Mouse (Mus musculus) kidney, adult 8-10 months (tissue): ENCODE results near the gene Ilk.
"Not testable (repeated sequence)": the region's sequence is repeated elsewhere in the genome, so short reads cannot be mapped to it uniquely, and the experiment has no call there.

Experiments used
- DNase-seq, 2 experiments: peaks; one replicate each; pipeline ENCODE4 v3.0.0; 2022

The Ilk gene

GRCm38 (mm10) chr7:105736264-105736901 is at the start of gene Ilk:
Gene Ilk, plus strand, starts transcription at chr7:105736592.
- DNase-seq: peak; percentile 95

GRCm38 (mm10) chr7:105690875-105691274 is 45.5 kb upstream of the Ilk start:
- DNase-seq: no peak

GRCm38 (mm10) chr7:105703184-105703583 is 33.2 kb upstream of the Ilk start:
- no peak for DNase-seq

- DNase-seq: no peak
Observed at GRCm38 (mm10) chr7:105703816-105704215, 32.6 kb upstream of the Ilk start.

GRCm38 (mm10) chr7:105708733-105709132 is 27.7 kb upstream of the Ilk start:
- no peak for DNase-seq

- DNase-seq: no peak
Observed at GRCm38 (mm10) chr7:105715366-105715765, 21.0 kb upstream of the Ilk start.

- no peak for DNase-seq
Observed at GRCm38 (mm10) chr7:105721916-105722315, 14.5 kb upstream of the Ilk start.

- DNase-seq: peak; percentile 60 to 61
Observed at GRCm38 (mm10) chr7:105726144-105726979, 10.0 kb upstream of the Ilk start.

- no peak for DNase-seq
Observed at GRCm38 (mm10) chr7:105726980-105727325, 9.4 kb upstream of the Ilk start.

- DNase-seq: no peak
Observed at GRCm38 (mm10) chr7:105728701-105729428, 7.5 kb upstream of the Ilk start.

GRCm38 (mm10) chr7:105733836-105734235 is 2.6 kb upstream of the Ilk start:
- no peak for DNase-seq

GRCm38 (mm10) chr7:105734826-105735225 is 1.6 kb upstream of the Ilk start:
- DNase-seq: no peak

GRCm38 (mm10) chr7:105735464-105735863 is 928 bp upstream of the Ilk start:
- DNase-seq: not testable (repeated sequence)

GRCm38 (mm10) chr7:105736911-105737521 is 624 bp downstream of the Ilk start, which contains the start of gene Rrp8:
Gene Rrp8, minus strand, starts transcription at chr7:105737385.
- DNase-seq: peak in 1 of 2 experiments; percentile 43

- DNase-seq: no peak
Observed at GRCm38 (mm10) chr7:105737648-105738047, 1.3 kb downstream of the Ilk start.

GRCm38 (mm10) chr7:105738286-105738685 is 1.9 kb downstream of the Ilk start:
- no peak for DNase-seq

- peak; percentile 59 to 70 for DNase-seq
Observed at GRCm38 (mm10) chr7:105738948-105739347, 2.6 kb downstream of the Ilk start.

GRCm38 (mm10) chr7:105740089-105740795 is 3.9 kb downstream of the Ilk start:
- DNase-seq: no peak

GRCm38 (mm10) chr7:105740851-105741250 is 4.5 kb downstream of the Ilk start:
- DNase-seq: no peak

GRCm38 (mm10) chr7:105741978-105742377 is 5.6 kb downstream of the Ilk start:
- DNase-seq: no peak

- not testable (repeated sequence) for DNase-seq
Observed at GRCm38 (mm10) chr7:105742539-105743215, 6.3 kb downstream of the Ilk start.
